Mouse (Mus musculus) hindbrain, embryonic 11.5 days (tissue): Measurements from ENCODE around the gene Vmo1. TPM values are rescaled to one million over a fixed set of nuclear protein-coding genes. Genes with fewer than 3 reads are reported as not detected.

Experiments
- ATAC-seq: fragments of 200-750 bp; cut with Nextera tagmentation; 2 replicates; pipeline ENCODE4 v1.8.0; 2017; ENCODE audit warnings: mild to moderate bottlenecking, moderate TSS enrichment, moderate library complexity; ENCODE audit not compliant: low FRiP score
- DNase-seq: peaks from one replicate; pipeline ENCODE4 v3.0.0-alpha.2; 2015; ENCODE audit warnings: low spot score
- H3K27ac ChIP-seq: fragments of 300-500 bp; sonication (generic); 2 replicates; pipeline ENCODE4 v1.5.1; 2014; ENCODE audit warnings: mild to moderate bottlenecking, low read depth, low read length
- H3K27me3 ChIP-seq: fragments of 300-500 bp; sonication (generic); 2 replicates; pipeline ENCODE4 v1.6.1; 2014; ENCODE audit warnings: mild to moderate bottlenecking, low read length, moderate library complexity, mixed read lengths; ENCODE audit not compliant: control insufficient read depth, insufficient read depth
- H3K36me3 ChIP-seq: fragments of 300-500 bp; sonication (generic); 2 replicates; pipeline ENCODE4 v1.6.1; 2014; ENCODE audit warnings: mild to moderate bottlenecking, low read length, moderate library complexity, mixed read lengths; ENCODE audit not compliant: control insufficient read depth, insufficient read depth
- H3K4me1 ChIP-seq: fragments of 300-500 bp; sonication (generic); replicated peaks from 2 replicates; pipeline ENCODE4 v1.6.1; 2014; ENCODE audit warnings: low read length, mixed read lengths; ENCODE audit not compliant: control insufficient read depth, insufficient read depth
- H3K4me2 ChIP-seq: fragments of 300-500 bp; sonication (generic); replicated peaks from 2 replicates; pipeline ENCODE4 v1.6.1; 2014; ENCODE audit warnings: mild to moderate bottlenecking, low read depth, low read length
- H3K4me3 ChIP-seq: fragments of 300-500 bp; sonication (generic); 2 replicates; pipeline ENCODE4 v1.5.1; 2014; ENCODE audit warnings: low read depth, low read length
- H3K9ac ChIP-seq: fragments of 300-500 bp; sonication (generic); 2 replicates; pipeline ENCODE4 v1.6.1; 2014; ENCODE audit warnings: low read depth, low read length
- H3K9me3 ChIP-seq: fragments of 300-500 bp; sonication (generic); 2 replicates; pipeline ENCODE4 v1.6.1; 2016; ENCODE audit warnings: low read length; ENCODE audit not compliant: control insufficient read depth
- WGBS: fragments of 180-500 bp; shearing (Covaris S2); extraction: QIAGEN DNeasy Blood & Tissue Kit; methylation state at CpG from one replicate; pipeline ENCODE4 v1.1.7; 2014; 5-methylcytosine and 5-hydroxymethylcytosine counted together
- polyA plus RNA-seq: library from polyadenylated mRNA; unstranded; fragments of >200 nt; fragmentation: Nextera tagmentation; extraction: Ambion mirVana; gene quantifications from 2 replicates; pipeline ENCODE4 v1.2.1, GENCODE M21; 2014

Vmo1 gene
- polyA plus RNA-seq, 1 experiment from 2014 or later = 0.36 TPM

DNA sequence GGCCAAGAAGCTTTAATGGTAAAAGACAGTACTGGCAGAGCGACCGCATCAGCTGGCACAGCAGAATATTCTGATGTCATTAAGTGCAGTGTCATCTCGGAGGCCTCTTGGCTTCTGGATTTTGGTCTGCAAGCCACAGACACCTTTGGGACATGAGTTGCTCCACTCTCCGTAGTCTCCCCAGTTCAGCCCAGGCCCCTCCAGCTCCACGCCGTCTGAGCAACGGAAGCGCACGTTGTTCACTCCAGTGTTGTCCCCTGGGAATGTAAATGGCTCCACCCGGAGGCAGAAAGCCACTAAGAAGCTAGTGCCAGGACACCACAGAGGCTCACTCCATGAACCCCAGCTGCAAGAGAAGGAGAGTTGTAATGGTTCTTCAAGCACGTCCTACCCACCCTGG, 896 bp downstream of the Vmo1 start:
- Histone ChIP-seq H3K27ac (no peak overlapping the region), H3K9me3 (no peaks in the 10 kb centered on the region), H3K4me1 (0 out of 2 replicates have a peak, but pooled peaks cover 2% of the 10 kb centered on the region), H3K9ac (no peak overlapping the region), H3K4me3 (no peak overlapping the region), H3K4me2 (no peak overlapping the region), H3K27me3 (no peaks in the 10 kb centered on the region), H3K36me3 (no peaks in the 10 kb centered on the region)
- WGBS = 59% methylated on average over 11 of the region's 11 CpGs
- no peak for ATAC-seq
- DNase-seq = no peak

DNA sequence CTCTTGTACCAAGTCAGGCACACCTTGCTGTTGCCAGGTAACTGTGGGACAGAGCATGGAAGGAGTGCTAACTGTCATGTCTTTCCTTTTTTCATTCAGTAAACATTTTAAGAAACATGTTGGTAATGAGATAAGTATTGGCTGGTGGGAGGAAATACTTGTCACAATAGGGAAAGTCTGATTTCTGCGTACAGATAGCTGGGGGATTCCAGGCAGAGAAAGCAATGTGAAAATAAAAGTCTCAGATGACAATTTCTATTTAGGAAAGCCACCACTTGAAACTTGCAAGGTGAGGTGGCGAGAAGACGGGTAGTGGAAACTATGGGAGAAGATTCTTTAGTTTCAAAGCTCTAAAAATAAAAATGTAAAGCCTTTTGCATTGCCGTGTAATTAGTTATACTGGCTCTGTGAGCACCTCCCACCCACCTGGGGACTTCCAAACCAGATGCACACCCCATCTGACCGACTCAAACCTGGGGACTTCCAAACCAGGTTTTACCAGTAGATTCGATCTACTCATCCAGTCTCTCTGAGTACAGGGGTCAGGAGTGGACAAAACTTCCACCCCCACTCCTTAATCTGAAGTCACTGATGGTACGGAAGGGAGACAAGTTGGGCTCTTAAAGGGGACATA, 1.6 kb downstream of the Vmo1 start:
- no peaks in the 10 kb centered on the region for H3K27me3 ChIP-seq
- no peak overlapping the region for H3K9ac ChIP-seq
- H3K4me2 ChIP-seq = no peak overlapping the region
- H3K27ac ChIP-seq = no peak overlapping the region
- no peak for ATAC-seq
- H3K4me1 ChIP-seq = 0 out of 2 replicates have a peak, but pooled peaks cover 2% of the 10 kb centered on the region
- no peaks in the 10 kb centered on the region for H3K9me3 ChIP-seq
- DNase-seq = no peak
- H3K4me3 ChIP-seq = no peak overlapping the region
- WGBS = 79% methylated on average over 7 of the region's 7 CpGs
- no peaks in the 10 kb centered on the region for H3K36me3 ChIP-seq

DNA sequence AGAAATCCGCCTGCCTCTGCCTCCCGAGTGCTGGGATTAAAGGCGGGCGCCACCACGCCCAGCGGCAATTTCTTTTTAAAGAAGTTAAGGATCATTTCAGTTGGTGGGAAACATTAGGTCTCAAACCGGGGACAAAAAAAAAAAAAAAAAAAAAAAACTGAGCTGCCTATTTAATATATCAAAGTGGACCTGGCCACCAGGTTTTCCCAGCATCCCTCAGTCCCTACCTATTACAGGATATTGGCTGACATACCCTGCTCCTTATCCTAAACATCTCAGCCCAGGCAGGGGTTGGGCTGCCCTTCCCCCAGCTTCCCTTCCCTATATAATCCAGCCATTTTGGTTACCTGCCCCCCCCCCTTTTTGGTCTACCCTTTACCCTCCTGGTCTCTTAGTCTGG, 2.6 kb downstream of the Vmo1 start:
- H3K27ac ChIP-seq = no peak overlapping the region
- 0 out of 2 replicates have a peak, but pooled peaks cover 2% of the 10 kb centered on the region for H3K4me1 ChIP-seq
- DNase-seq (no peak), ATAC-seq (no peak)
- 96% methylated on average over 7 of the region's 7 CpGs for WGBS
- H3K9ac ChIP-seq = no peak overlapping the region
- H3K36me3 ChIP-seq = no peaks in the 10 kb centered on the region
- H3K4me2 ChIP-seq = no peak overlapping the region
- H3K27me3 ChIP-seq = no peaks in the 10 kb centered on the region
- H3K9me3 ChIP-seq = no peaks in the 10 kb centered on the region
- no peak overlapping the region for H3K4me3 ChIP-seq

DNA sequence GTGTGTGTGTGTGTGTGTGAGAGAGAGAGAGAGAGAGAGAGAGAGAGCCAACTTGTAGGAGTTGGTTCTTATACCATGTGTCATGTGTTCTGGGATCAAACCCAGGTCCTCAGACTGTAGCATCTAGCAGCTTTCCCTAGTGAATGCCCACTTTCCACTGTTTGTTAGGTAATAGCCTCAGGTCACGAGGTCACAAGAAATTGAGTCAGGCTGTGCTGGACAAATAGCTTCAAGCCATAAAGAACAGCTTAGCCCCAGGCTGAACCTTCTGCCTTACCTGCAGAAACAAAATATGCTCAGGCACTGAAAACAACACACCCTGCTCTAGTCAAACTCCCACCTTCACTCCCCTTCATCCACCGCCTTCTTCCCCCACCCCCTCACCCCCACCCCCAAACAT, 3.2 kb downstream of the Vmo1 start:
- no peaks in the 10 kb centered on the region for H3K27me3 ChIP-seq
- ATAC-seq = no peak
- 85% methylated on average over 2 of the region's 2 CpGs for WGBS
- no peak overlapping the region for H3K4me2 ChIP-seq
- H3K9ac ChIP-seq = no peak overlapping the region
- 0 out of 2 replicates have a peak, but pooled peaks cover 2% of the 10 kb centered on the region for H3K4me1 ChIP-seq
- H3K36me3 ChIP-seq = no peaks in the 10 kb centered on the region
- DNase-seq = no peak
- H3K27ac ChIP-seq = no peak overlapping the region
- H3K4me3 ChIP-seq = no peak overlapping the region
- no peaks in the 10 kb centered on the region for H3K9me3 ChIP-seq

DNA sequence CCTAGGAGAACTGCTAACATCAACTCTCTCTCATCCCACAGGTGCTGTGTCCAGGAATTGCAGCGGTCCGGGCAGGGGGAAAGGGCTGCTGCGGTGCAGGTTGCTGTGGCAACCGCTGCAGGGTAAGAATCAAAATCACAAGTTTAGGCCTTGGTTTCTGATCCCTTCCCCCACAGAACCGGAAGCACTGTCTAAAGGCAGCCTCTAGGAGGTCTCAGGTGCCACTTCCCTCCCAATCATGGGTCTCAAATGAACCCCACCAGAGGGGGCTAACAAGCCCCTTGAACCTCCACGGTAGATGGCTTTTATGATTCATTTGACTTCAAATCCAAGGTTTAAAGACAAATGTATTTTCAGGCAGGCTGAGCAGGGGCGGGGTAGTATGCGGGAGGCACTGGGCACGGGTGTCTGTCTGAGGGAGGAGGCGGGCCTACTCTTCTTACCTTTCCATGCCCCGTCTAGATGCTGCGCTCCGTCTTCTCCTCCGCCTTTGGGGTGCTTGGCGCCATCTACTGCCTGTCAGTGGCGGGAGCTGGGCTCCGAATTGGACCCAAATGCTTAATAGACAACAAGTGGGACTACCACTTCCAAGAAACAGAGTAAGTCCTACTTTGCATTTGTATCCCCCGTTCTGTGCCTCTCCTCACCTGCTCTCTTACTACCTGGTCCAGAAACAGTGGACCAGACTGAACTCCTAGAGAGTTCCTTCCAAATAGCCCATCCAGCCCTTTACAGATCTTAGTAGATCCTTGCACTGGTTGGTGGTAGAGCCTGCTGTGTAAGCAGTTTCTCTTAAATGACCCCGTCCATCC, 4.5 kb downstream of the Vmo1 start:
- Histone ChIP-seq H3K36me3 (no peaks in the 10 kb centered on the region), H3K9ac (no peak overlapping the region; the same call in 1 of the 2 replicates), H3K4me3 (no peak overlapping the region), H3K4me1 (0 out of 2 replicates have a peak, but pooled peaks cover 2% of the 10 kb centered on the region), H3K27ac (no peak overlapping the region), H3K9me3 (no peaks in the 10 kb centered on the region), H3K4me2 (peak overlapping the region; percentile 18; the same call in 1 of the 2 replicates), H3K27me3 (no peaks in the 10 kb centered on the region)
- DNase-seq (peak; percentile 62), ATAC-seq (no peak)
- WGBS = 10% methylated on average over 19 of the region's 19 CpGs

DNA sequence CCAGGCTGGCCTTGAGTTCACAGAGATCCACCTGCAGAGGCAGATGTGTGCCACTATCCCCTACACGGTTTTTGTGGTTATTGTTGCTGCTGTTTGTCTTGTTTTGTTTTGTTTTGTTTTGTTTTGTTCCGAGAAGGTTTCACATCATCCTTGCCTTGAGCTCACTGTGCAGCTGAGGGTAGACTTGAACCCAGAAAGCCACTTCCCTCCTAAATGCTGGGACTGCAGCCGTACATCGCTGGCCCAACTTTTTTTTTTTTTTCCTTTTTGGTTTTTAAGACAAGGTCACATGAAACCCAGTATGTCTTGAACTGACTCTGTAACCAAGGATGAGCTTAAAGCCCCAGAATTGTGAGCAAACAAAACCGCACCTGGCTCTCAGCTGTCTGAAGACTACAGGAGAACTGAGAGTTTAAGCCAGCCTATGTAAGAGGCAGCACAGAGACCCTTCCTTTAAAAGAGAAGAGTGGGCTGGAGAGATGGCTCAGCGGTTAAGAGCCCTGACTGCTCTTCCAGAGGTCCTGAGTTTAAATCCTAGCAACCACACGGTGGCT, 7.4 kb downstream of the Vmo1 start:
- H3K27me3 ChIP-seq = no peaks in the 10 kb centered on the region
- H3K27ac ChIP-seq = no peak overlapping the region
- no peaks in the 10 kb centered on the region for H3K9me3 ChIP-seq
- no peak overlapping the region for H3K4me3 ChIP-seq
- no peaks in the 10 kb centered on the region for H3K4me1 ChIP-seq
- 79% methylated on average over 7 of the region's 7 CpGs for WGBS
- H3K9ac ChIP-seq = no peak overlapping the region
- no peak for DNase-seq
- H3K4me2 ChIP-seq = no peak overlapping the region
- ATAC-seq = no peak
- no peaks in the 10 kb centered on the region for H3K36me3 ChIP-seq

DNA sequence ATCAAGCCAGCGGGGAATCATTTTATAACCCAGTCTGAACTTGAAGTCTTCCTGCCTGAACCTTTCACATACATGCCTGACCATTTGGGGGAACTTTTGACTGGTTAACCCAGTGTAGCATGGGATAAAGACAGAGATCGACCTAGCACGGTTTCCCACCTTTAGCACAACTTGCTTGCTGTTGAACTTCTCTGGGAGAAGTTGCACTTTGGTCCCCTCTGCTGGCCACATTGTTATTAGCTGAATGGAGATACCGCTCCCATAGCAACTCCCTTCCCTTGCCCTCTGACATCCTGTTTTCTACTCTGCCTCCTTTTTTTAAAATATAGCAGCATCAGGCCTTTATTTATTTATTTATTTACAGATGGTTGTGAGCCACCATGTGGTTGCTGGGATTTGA, 8.0 kb downstream of the Vmo1 start:
- no peak overlapping the region for H3K4me3 ChIP-seq
- H3K4me1 ChIP-seq = no peaks in the 10 kb centered on the region
- H3K9me3 ChIP-seq = no peaks in the 10 kb centered on the region
- no peaks in the 10 kb centered on the region for H3K27me3 ChIP-seq
- H3K4me2 ChIP-seq = no peak overlapping the region
- ATAC-seq = no peak
- no peak overlapping the region for H3K27ac ChIP-seq
- peak; percentile 65 for DNase-seq
- no peaks in the 10 kb centered on the region for H3K36me3 ChIP-seq
- WGBS = 34% methylated on average over 4 of the region's 4 CpGs
- no peak overlapping the region for H3K9ac ChIP-seq

DNA sequence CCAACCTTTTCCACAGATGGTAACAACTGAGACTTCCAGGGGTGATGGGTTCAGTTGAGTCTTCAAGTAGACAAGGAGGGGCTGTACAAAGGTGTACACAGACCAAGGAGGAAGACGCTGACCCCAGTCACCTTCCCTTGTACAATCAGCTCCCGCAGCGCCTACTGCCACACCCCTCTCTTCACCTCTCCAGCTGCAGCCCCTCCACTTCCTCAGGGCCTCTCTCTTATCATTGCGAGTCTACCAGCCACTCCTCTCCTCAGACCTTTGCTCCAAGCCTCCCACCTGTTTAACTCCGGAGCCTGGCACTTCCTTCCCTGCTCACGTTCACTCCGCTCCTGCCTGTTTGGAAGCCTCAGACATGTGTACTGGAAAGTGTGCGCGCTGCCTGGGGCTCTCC, 9.4 kb downstream of the Vmo1 start, which contains the start of gene Tm4sf5:
TSS of gene Tm4sf5 (plus strand) at position 275 of the 400 bp plus-strand sequence.
- H3K4me1 ChIP-seq = no peaks in the 10 kb centered on the region
- H3K4me3 ChIP-seq = no peak within 1 kb of the TSS
- H3K9ac ChIP-seq = no peak within 1 kb of the TSS
- H3K36me3 ChIP-seq = no peaks in the 10 kb centered on the region
- no peaks in the 10 kb centered on the region for H3K27me3 ChIP-seq
- 79% methylated on average over 9 of the region's 9 CpGs for WGBS
- no peaks in the 10 kb centered on the region for H3K9me3 ChIP-seq
- no peak within 1 kb of the TSS for H3K4me2 ChIP-seq
- ATAC-seq = no peak
- H3K27ac ChIP-seq = no peak within 1 kb of the TSS
- DNase-seq = no peak
